Mouse (Mus musculus) thymus, adult 2 months (tissue): Measurements from ENCODE around the gene Kcnq5.

Source experiments
- CTCF ChIP-seq: fragments of 200-500 bp; IDR thresholded peaks from 2 replicates; pipeline ENCODE4 v1.5.1; 2012; ENCODE audit warnings: mild to moderate bottlenecking, control low read depth, low read length, moderate library complexity, borderline replicate concordance; ENCODE audit not compliant: control insufficient read depth, poor library complexity, insufficient read depth; ENCODE audit errors: extremely low read depth
- POLR2A ChIP-seq: fragments of 200-500 bp; IDR thresholded peaks from 2 replicates; pipeline ENCODE4 v1.6.1; 2012; ENCODE audit warnings: mild to moderate bottlenecking, low read length, control low read depth, moderate library complexity; ENCODE audit not compliant: control insufficient read depth, poor library complexity, insufficient read depth; ENCODE audit errors: extremely low read depth

GRCm38 (mm10) chr1:21838534-21838933 is 123.2 kb downstream of the Kcnq5 start:
- TF ChIP-seq CTCF (no peak), POLR2A (no peak)
